Mouse (Mus musculus) spleen, postnatal 10 days (tissue): ENCODE results near the gene Dnaic1.
"Not testable (repeated sequence)": the region's sequence is repeated elsewhere in the genome, so short reads cannot be mapped to it uniquely, and the experiment has no call there.

Experiments used
- DNase-seq, 2 experiments: peaks; one replicate each; pipeline ENCODE4 v3.0.0; 2021 to 2022; ENCODE audit warnings: low spot score in 2 of 2

The Dnaic1 gene

DNA sequence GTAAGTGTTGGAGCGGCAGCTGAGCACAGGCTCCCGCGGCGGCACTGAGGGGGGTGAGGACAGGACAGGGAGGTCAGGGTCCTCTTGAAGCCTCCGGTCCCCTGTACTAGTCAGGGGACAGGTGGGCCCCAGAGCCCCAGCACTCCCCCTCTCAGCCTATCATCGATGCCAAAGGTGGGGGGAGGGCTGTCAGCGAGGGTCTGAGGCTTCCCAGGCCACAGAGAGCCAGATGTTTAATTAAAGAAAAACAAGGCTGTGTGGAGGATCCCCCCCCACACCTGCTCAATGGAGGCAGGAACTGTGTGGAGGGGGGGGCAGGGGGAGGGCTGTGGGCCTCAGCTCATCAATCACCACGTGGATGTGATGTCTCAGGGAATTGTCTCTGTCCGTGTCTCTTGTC, 94.0 kb downstream of the Dnaic1 start:
- DNase-seq, result no peak

- no peak for DNase-seq
These were observed 95.0 kb downstream of the Dnaic1 start for GRCm38 (mm10) chr4:41664533-41664932.

DNA sequence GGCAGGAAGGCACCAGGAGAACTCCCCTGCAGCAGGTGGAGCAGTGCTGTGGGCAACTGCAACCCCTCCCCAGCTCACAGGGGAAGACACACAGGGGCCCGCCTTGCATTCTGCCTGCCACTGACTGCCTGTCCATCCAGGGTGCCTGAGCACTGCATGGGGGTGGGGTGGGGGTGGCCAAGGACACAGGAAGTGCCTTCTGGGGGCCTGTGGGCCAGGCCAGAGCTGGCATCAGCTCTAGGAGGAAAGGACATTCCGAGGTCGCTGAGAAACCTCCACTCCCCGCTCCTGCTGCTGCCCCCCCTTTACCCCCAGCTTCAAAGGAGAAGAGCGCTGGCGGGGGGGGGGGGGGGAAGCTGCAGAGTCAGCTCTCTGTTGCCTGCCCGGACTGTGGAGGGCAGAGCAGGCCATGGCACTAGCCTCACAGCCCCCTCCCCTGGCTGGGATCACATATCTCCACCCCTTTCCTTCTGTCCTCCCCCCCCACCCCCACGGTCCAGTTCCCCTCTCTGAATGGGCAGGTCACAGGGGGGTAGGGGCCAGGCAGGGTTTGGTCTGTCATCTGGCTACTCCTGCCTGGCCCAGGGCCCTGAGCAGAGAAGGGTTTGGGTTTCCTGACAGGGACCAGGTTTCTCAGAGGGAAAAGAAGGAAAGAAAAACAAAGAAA, 95.6 kb downstream of the Dnaic1 start:
- no peak for DNase-seq

GRCm38 (mm10) chr4:41666646-41667045, 97.1 kb downstream of the Dnaic1 start:
- no peak for DNase-seq

DNA sequence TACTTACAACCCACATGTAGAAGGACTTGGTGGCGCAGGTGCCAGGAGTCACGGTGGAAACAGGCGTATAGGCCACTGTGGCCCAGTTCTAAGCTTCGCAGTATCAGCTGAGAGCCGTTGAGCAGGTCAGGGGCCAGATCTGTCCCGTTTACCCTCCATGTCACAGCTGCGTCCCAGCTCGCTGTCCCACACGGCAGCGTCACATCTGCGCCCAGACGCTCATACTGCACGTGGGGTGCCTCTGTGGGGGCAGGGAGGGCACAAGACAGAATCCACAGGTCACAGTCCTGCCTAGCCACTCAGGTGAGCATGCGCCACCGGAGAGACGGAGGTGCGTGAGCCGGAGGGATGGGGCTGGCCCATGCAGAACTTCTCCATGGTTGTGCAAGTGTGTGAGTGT, 101.3 kb downstream of the Dnaic1 start:
- DNase-seq, result no peak

- no peak for DNase-seq
These were observed 101.9 kb downstream of the Dnaic1 start for GRCm38 (mm10) chr4:41671500-41671899.

GRCm38 (mm10) chr4:41671963-41672480, 102.4 kb downstream of the Dnaic1 start:
- no peak for DNase-seq

GRCm38 (mm10) chr4:41672522-41672963, 103.0 kb downstream of the Dnaic1 start:
- no peak for DNase-seq

GRCm38 (mm10) chr4:41673186-41673585, 103.6 kb downstream of the Dnaic1 start:
- no peak for DNase-seq

DNA sequence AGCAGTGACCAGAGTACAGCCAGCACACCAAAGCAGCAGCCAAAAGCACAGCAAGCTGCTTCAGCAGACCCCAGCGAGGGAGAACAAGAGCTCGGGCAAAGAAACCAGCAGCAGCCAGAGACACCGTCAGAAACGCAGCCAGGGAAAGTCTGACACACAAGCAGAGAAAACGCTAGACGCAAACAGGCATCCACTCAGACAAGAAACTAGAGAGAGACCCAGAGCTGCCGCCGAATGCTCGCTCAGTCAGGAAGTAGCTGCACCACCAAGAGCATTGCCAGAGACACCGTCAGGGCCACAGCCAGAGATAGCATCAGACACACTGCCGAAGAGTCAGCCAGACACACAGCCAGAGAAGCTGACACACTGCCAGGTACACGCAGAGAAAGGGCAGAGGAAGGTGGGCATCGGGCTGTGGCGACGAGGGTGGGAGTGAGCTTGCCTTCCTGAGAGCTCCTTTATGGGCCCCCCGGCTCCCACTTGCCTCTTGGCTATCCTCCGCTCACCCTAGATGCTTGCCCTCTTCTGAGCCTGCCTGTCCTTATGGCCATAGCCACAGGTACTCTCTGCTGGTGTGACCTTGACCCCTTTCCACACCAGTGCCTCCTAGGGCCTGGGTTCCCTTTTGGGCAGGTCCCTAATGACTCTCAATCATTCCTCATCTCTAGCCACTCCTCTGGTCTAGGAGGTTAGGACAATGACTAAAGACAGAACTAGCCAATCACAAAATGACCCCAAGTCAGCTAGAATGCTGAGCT, 106.9 kb downstream of the Dnaic1 start:
- no peak for DNase-seq

GRCm38 (mm10) chr4:41677006-41677629, 107.5 kb downstream of the Dnaic1 start:
- DNase-seq, result no peak

GRCm38 (mm10) chr4:41678863-41679262, 109.3 kb downstream of the Dnaic1 start:
- no peak for DNase-seq

- no peak for DNase-seq
These were observed 109.7 kb downstream of the Dnaic1 start for GRCm38 (mm10) chr4:41679291-41679690.

GRCm38 (mm10) chr4:41681176-41681575, 111.6 kb downstream of the Dnaic1 start:
- no peak for DNase-seq

DNA sequence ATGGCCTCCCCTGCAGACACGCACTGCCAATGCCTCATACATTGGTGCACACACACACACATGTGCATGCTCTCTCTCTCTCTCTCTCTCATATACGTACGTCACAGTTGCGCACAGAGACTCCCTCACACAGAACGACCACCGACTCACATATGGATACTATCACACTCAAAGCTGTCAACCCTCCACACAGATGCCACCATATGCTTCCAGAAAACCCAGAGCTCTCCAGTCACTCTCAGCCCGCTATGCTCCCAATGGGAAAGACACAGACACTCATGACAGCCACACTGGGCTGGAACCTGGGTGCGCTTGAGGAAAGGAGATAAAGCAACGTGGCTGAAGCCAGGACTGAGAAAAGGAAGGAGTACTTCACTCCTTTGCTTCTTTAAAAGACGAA, 112.4 kb downstream of the Dnaic1 start:
- DNase-seq, result no peak

DNA sequence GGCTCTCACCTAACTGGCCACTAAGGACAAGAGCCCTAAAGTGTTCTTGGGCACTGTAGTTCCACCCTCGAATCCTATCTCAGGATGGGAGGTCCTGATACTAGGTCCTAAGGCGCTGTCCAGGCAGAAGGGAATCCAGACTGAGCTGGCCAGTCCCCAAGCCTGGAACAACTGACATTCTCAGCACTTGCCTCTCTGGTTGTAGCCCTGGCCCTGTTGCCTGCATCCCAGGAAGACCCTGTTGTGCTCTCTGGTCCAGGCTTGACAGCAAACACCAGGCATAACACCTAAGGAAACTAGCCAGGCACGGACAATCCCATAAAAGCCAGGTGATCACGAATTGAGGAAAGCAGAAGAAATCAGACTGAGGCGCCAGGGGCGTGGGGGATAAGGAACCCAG, 113.2 kb downstream of the Dnaic1 start:
- DNase-seq, result no peak

GRCm38 (mm10) chr4:41683303-41683702, 113.7 kb downstream of the Dnaic1 start:
- not testable (repeated sequence) for DNase-seq

DNA sequence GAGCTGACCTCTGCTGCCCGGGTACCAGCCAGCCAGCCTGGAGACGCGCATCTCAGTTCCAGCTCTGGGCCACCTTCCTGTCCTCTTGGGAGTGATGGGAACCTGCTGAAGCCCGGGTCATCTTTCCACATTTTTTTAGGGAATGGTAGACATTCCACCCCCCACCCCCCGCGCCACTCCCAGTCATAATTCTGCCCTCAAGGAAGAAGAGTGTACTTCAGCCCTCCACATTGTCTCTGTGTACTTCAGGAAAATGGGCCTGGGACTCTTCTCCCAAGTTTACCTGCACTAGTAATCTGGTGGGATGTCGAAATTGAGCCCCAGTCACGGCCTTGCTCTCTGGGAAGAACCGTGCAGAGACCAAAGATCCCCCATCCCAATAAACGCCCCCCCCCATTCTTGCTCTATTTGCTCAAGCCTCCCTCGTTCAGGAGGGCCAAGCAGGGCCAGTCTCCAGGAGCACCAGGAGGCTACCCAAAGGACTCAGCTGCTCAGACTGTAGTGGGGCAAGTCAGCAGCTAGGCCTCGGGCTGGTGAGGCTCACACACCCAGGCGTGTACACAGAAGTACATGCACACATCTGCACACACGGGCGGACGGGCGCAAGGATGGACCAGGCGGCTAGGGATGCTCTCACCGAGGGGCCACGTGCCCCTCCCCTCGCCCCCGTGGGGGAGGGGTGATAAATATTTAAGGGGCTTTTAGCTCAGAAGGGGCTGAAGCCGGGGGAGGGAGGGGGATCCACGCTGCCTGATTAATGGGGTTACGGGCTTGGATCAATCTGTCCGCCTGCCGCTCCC, 114.8 kb downstream of the Dnaic1 start:
- not testable (repeated sequence) for DNase-seq

GRCm38 (mm10) chr4:41684931-41685453, 115.4 kb downstream of the Dnaic1 start:
- DNase-seq, result not testable (repeated sequence)

- DNase-seq, result not testable (repeated sequence)
These were observed 116.4 kb downstream of the Dnaic1 start for GRCm38 (mm10) chr4:41685882-41686492.
